Mouse (Mus musculus) liver, postnatal 0 days (tissue): ENCODE measurements around the gene Aff3. TPM values are rescaled to one million over a fixed set of nuclear protein-coding genes. Genes with fewer than 3 reads are reported as not detected.
A peak's percentile ranks its signal among the peaks of the same experiment; 100 is the strongest.

Source experiments
- ATAC-seq: fragments of 200-750 bp; cut with Nextera tagmentation; 2 replicates; pipeline ENCODE4 v1.8.0; 2017; ENCODE audit warnings: mild to moderate bottlenecking, moderate library complexity
- DNase-seq: peaks from one replicate; pipeline ENCODE4 v3.0.0-alpha.2; 2016
- H3K27ac ChIP-seq: fragments of 300-500 bp; sonication (generic); 2 replicates; pipeline ENCODE4 v1.5.1; 2014; ENCODE audit warnings: antibody characterized with exemption, moderate library complexity, mild to moderate bottlenecking, low read depth
- H3K27me3 ChIP-seq: fragments of 300-500 bp; sonication (generic); 2 replicates; pipeline ENCODE4 v1.6.1; 2014; ENCODE audit warnings: low read length, control low read depth, mixed read lengths; ENCODE audit not compliant: insufficient read depth
- H3K36me3 ChIP-seq: fragments of 300-500 bp; sonication (generic); replicated peaks from 2 replicates; pipeline ENCODE4 v1.6.1; 2014; ENCODE audit warnings: mild to moderate bottlenecking, control low read depth, low read length, moderate library complexity, mixed read lengths; ENCODE audit not compliant: insufficient read depth
- H3K4me1 ChIP-seq: fragments of 300-500 bp; sonication (generic); 2 replicates; pipeline ENCODE4 v1.6.1; 2014; ENCODE audit warnings: antibody characterized with exemption, mild to moderate bottlenecking, control low read depth; ENCODE audit not compliant: insufficient read depth
- H3K4me2 ChIP-seq: fragments of 300-500 bp; sonication (generic); 2 replicates; pipeline ENCODE4 v1.6.1; 2014; ENCODE audit warnings: low read depth, mild to moderate bottlenecking, low read length, moderate library complexity, mixed read lengths
- H3K4me3 ChIP-seq: fragments of 300-500 bp; sonication (generic); 2 replicates; pipeline ENCODE4 v1.5.1; 2014; ENCODE audit warnings: low read depth, low read length
- H3K9ac ChIP-seq: fragments of 300-500 bp; sonication (generic); replicated peaks from 2 replicates; pipeline ENCODE4 v1.6.1; 2014; ENCODE audit warnings: mild to moderate bottlenecking, moderate library complexity
- H3K9me3 ChIP-seq: fragments of 300-500 bp; sonication (generic); 2 replicates; pipeline ENCODE4 v1.6.1; 2016; ENCODE audit warnings: mild to moderate bottlenecking, control low read depth, low read length, mixed read lengths
- CTCF ChIP-seq: sonication (generic); IDR thresholded peaks from 2 replicates; pipeline ENCODE4 v1.5.1; 2016; ENCODE audit warnings: antibody characterized with exemption, low read depth
- EP300 ChIP-seq: IDR thresholded peaks from 2 replicates; pipeline ENCODE4 v1.6.1; 2016; ENCODE audit warnings: antibody characterized with exemption, low read depth, mild to moderate bottlenecking
- WGBS: fragments of 180-500 bp; shearing (Covaris S2); extraction: QIAGEN DNeasy Blood & Tissue Kit; methylation state at CpG from one replicate; pipeline ENCODE4 v1.1.7; 2014; ENCODE audit not compliant: insufficient replicate concordance; 5-methylcytosine and 5-hydroxymethylcytosine counted together
- polyA plus RNA-seq: library from polyadenylated mRNA; unstranded; fragments of >200 nt; fragmentation: Nextera tagmentation; extraction: Ambion mirVana; gene quantifications from 2 replicates; pipeline ENCODE4 v1.2.1, GENCODE M21; 2015

The Aff3 gene
- polyA plus RNA-seq, 1 experiment from 2014 or later: 1.1 TPM

GRCm38 (mm10) chr1:38213377-38213776, 451.4 kb downstream of the Aff3 start:
- Histone ChIP-seq H3K27me3 (no peaks in the 10 kb centered on the region), H3K9ac (no peak overlapping the region), H3K9me3 (no peaks in the 10 kb centered on the region), H3K4me2 (no peak overlapping the region), H3K36me3 (no peaks in the 10 kb centered on the region), H3K27ac (no peak overlapping the region), H3K4me1 (no peaks in the 10 kb centered on the region), H3K4me3 (no peak overlapping the region)
- 57% methylated on average over 3 of the region's 3 CpGs for whole genome bisulfite sequencing
- no peak for TF ChIP-seq EP300
- TF ChIP-seq CTCF: no peak
- DNase-seq (no peak), ATAC-seq (no peak)

- no peak overlapping the region for H3K4me3 ChIP-seq
- WGBS: 49% methylated on average over 5 of the region's 5 CpGs
- TF ChIP-seq EP300: no peak
- TF ChIP-seq CTCF: no peak
- H3K27me3 ChIP-seq: no peaks in the 10 kb centered on the region
- no peaks in the 10 kb centered on the region for H3K36me3 ChIP-seq
- H3K9me3 ChIP-seq: no peaks in the 10 kb centered on the region
- ATAC-seq: no peak
- no peak overlapping the region for H3K9ac ChIP-seq
- DNase-seq: no peak
- no peaks in the 10 kb centered on the region for H3K4me1 ChIP-seq
- no peak overlapping the region for H3K4me2 ChIP-seq
- no peak overlapping the region for H3K27ac ChIP-seq
Measured at GRCm38 (mm10) chr1:38212386-38212785, 452.4 kb downstream of the Aff3 start.

- Histone ChIP-seq H3K4me2 (no peak overlapping the region), H3K27me3 (no peaks in the 10 kb centered on the region), H3K4me3 (no peak overlapping the region), H3K4me1 (no peaks in the 10 kb centered on the region), H3K9ac (no peak overlapping the region), H3K36me3 (no peaks in the 10 kb centered on the region), H3K27ac (no peak overlapping the region), H3K9me3 (no peaks in the 10 kb centered on the region)
- DNase-seq (peak; percentile 58), ATAC-seq (peak; percentile 55)
- TF ChIP-seq CTCF (peak; percentile 85), EP300 (no peak)
- WGBS: 61% methylated on average over 10 of the region's 10 CpGs
Measured at GRCm38 (mm10) chr1:38202475-38203183, 462.1 kb downstream of the Aff3 start.

DNA sequence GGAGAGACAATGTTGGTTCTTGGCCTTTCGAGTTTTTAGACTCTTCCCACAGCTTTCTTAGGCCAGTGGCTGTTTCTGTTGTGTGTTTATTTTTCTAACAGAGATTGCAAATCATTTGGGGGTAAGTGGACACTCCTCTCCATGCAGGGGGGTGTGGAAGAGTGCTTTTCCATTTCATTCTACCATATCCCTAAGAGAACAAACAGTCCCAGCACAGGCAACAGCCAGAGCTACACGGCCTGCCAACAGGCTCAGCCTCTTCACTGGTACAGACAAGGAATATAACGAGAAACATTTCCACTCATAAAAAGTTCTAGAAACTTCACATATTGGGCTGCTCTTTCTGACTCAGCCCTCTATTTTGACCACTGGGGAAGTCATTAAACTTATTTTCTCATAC, 463.0 kb downstream of the Aff3 start:
- no peak overlapping the region for H3K4me3 ChIP-seq
- WGBS: 80% methylated on average over 3 of the region's 3 CpGs
- no peak overlapping the region for H3K9ac ChIP-seq
- H3K9me3 ChIP-seq: no peaks in the 10 kb centered on the region
- H3K4me1 ChIP-seq: no peaks in the 10 kb centered on the region
- H3K4me2 ChIP-seq: no peak overlapping the region
- DNase-seq (no peak), ATAC-seq (no peak)
- TF ChIP-seq CTCF: no peak
- no peak for TF ChIP-seq EP300
- no peaks in the 10 kb centered on the region for H3K36me3 ChIP-seq
- H3K27me3 ChIP-seq: no peaks in the 10 kb centered on the region
- H3K27ac ChIP-seq: no peak overlapping the region

- H3K4me2 ChIP-seq: no peak overlapping the region
- no peak for TF ChIP-seq CTCF
- TF ChIP-seq EP300: no peak
- no peak for DNase-seq
- no peak overlapping the region for H3K27ac ChIP-seq
- 75% methylated on average over 17 of the region's 17 CpGs for WGBS
- H3K27me3 ChIP-seq: no peaks in the 10 kb centered on the region
- H3K4me1 ChIP-seq: no peaks in the 10 kb centered on the region
- no peak for ATAC-seq
- H3K4me3 ChIP-seq: no peak overlapping the region
- no peaks in the 10 kb centered on the region for H3K9me3 ChIP-seq
- H3K9ac ChIP-seq: no peak overlapping the region
- H3K36me3 ChIP-seq: no peaks in the 10 kb centered on the region
Measured at GRCm38 (mm10) chr1:38199669-38200635, 464.8 kb downstream of the Aff3 start.

DNA sequence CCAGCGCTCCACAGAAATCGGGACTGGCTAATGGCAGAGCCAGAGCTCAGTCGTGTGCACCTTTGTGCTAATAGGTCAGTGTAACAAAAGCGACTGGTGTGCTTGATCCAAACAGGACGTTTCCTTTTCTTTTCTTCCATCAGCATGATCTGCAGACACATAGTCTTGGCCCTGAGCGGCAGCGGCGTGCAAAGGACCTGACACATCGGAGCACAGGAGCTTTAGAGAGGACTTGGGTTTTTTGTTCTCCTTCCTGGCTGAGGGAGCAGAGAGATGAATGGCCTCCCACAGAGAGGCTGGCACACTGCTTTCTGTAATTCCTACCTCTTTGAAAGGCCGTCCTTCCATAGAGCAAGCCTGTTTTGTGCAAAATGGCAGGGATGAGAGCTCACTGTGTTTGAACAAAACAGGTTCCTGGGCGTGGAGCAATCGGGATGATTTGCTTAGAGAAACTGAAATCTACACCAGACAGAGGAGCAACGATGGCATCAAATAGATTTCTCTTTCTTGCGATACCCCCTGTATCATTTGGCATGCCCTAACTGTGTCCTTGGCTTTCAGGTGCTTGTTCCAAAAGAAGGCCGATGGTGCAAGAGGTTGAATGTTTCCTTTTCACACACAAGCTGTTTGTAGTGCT, 466.2 kb downstream of the Aff3 start:
- no peak for TF ChIP-seq CTCF
- no peak for TF ChIP-seq EP300
- Histone ChIP-seq H3K27me3 (no peaks in the 10 kb centered on the region), H3K4me1 (no peaks in the 10 kb centered on the region), H3K4me2 (no peak overlapping the region), H3K4me3 (no peak overlapping the region), H3K36me3 (no peaks in the 10 kb centered on the region), H3K9ac (no peak overlapping the region), H3K27ac (no peak overlapping the region), H3K9me3 (no peaks in the 10 kb centered on the region)
- ATAC-seq (no peak), DNase-seq (no peak)
- 79% methylated on average over 15 of the region's 15 CpGs for WGBS
